Mouse (Mus musculus): ENCODE measurements at regions not wholly inside any gene's neighbourhood (a gene's known extent, or its start where the extent isn't known, plus 50 kb on each side); places are given as distances from the start of the nearest gene placed in this dataset.

DNA sequence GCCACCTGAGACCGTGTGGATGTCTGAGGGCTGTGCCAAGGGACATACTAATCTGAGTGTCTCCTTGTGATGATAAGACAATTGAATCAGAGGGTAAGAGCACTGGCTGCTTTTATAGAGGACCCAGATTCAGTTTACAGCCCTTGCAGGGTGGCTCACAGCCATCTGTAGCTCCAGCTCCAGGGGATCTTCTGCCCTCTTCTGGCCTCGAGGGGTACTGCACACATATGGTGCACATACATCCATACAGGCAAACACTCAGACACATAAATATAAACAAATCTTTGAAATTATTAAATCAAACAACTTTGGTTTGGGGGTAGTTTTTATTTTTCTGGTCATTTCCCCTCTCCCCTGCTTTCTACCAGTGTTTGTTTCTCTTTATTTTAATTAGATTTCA, 86.4 kb upstream of the Zfp64 start:
- 0 out of 2 replicates have a peak, but pooled peaks have one; percentile 12 for TF ChIP-seq CTCF (IDR thresholded peaks at IDR 0.05; ENCODE audit: low read depth)
- TF ChIP-seq EP300 (optimal IDR thresholded peaks at IDR 0.05): no peak

Measured in stomach, postnatal 0 days (tissue).